Mouse (Mus musculus): ENCODE measurements around the gene Rps6ka2. TPM values are rescaled to one million over a fixed set of nuclear protein-coding genes. Genes with fewer than 3 reads are reported as not detected.

Gene Rps6ka2
- total and polyA plus RNA-seq, 2 experiments from 2014 or later = 13.6 to 37.4 TPM

DNA sequence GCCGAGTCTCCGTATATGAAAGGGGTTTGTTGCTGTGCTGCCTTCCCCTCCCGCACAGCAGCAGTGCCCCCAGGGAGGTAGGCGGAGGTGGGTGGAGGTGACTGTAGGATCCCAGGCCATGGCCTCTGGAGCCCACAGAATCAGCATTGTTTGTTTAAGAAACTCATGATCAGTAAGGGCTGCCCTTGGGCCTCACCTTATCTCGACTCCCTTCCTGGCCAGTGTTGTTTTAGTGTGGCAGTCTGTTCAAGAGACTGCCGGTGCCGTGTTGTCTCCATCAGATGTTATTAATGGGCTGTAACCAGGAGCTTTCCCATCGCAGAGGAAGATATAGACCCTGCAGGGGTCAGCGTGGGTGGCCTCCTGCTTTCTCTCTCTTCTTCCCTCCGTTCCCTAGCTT is 90.4 kb downstream of the Rps6ka2 start:
- Histone ChIP-seq H3K36me3 (replicated peaks; ENCODE audit: control insufficient read depth, insufficient read depth, low read length) (peaks cover under 1% of the 10 kb centered on the region; the same call in 1 of the 2 replicates), H3K4me1 (ENCODE audit: control insufficient read depth, insufficient read depth) (peaks cover 33% of the 10 kb centered on the region), H3K27me3 (ENCODE audit: control insufficient read depth, insufficient read depth, low read length) (no peaks in the 10 kb centered on the region), H3K4me2 (ENCODE audit: low read depth, low read length) (no peak overlapping the region), H3K27ac (ENCODE audit: low read depth) (no peak overlapping the region), H3K9ac (replicated peaks; ENCODE audit: low read depth, low read length) (no peak overlapping the region), H3K9me3 (replicated peaks; ENCODE audit: control insufficient read depth, low read length) (no peaks in the 10 kb centered on the region), H3K4me3 (ENCODE audit: low read depth, low read length) (no peak overlapping the region)
- WGBS = 16% methylated on average over 10 of the region's 10 CpGs
- no peak for DNase-seq (ENCODE audit: low spot score)
- TF ChIP-seq CTCF (IDR thresholded peaks at IDR 0.05; ENCODE audit: low read depth) (no peak), EP300 (IDR thresholded peaks at IDR 0.05; ENCODE audit: low read depth) (no peak)
- ATAC-seq (ENCODE audit: insufficient read depth, low read depth) = peak; percentile 53

DNA sequence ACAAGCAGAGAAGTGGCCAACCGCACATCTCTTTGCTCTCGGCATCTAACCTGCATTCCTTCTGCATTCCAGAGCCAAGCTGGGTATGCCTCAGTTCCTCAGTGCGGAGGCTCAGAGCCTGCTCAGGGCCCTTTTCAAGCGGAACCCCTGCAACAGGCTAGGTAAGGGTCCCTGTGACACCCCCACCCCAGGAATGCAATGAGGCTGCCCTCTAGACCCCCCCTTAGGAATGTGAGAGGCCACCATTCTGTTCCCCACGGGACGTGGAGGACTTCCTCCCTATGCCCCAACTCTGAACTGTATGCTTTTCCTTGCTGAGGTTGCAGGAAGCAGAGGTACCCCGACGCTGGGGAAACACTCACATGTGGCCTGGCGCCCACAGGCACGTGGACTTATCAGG is 92.1 kb downstream of the Rps6ka2 start:
- no peak overlapping the region for H3K4me3 ChIP-seq (ENCODE audit: low read depth, low read length)
- TF ChIP-seq EP300 (IDR thresholded peaks at IDR 0.05; ENCODE audit: low read depth) (no peak), CTCF (IDR thresholded peaks at IDR 0.05; ENCODE audit: low read depth) (no peak)
- no peak for DNase-seq (ENCODE audit: low spot score)
- 25% methylated on average over 10 of the region's 10 CpGs for WGBS
- no peaks in the 10 kb centered on the region for H3K27me3 ChIP-seq (ENCODE audit: control insufficient read depth, insufficient read depth, low read length)
- ATAC-seq (ENCODE audit: insufficient read depth, low read depth) = peak; percentile 50; the same call in 1 of the 2 replicates
- peaks cover 47% of the 10 kb centered on the region for H3K4me1 ChIP-seq (ENCODE audit: control insufficient read depth, insufficient read depth)
- H3K36me3 ChIP-seq (replicated peaks; ENCODE audit: control insufficient read depth, insufficient read depth, low read length) = no peaks in the 10 kb centered on the region
- H3K9me3 ChIP-seq (replicated peaks; ENCODE audit: control insufficient read depth, low read length) = no peaks in the 10 kb centered on the region
- H3K4me2 ChIP-seq (ENCODE audit: low read depth, low read length) = no peak overlapping the region
- no peak overlapping the region for H3K9ac ChIP-seq (replicated peaks; ENCODE audit: low read depth, low read length)
- H3K27ac ChIP-seq (ENCODE audit: low read depth) = peak overlapping the region; percentile 13; the same call in 1 of the 2 replicates

DNA sequence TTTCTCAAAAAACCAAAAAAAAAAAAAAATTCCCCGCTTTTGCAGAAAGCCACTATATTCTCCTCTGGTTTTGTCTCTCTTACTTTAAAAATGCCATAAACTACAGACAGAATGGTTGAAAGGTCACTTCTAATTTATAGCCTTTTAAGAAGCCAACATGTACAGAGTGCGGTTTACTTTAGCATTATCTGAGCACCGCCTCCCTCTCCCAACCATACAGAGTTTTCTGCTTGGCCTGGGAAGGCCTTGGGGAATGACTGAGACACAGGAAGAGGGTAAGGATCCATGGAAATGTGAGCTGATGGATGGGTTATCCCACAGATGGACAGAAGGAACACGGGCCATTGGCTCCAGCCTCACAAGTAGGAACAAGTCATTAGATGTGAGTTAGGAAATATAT is 92.7 kb downstream of the Rps6ka2 start:
- no peak for TF ChIP-seq EP300 (IDR thresholded peaks at IDR 0.05; ENCODE audit: low read depth)
- no peak for TF ChIP-seq CTCF (IDR thresholded peaks at IDR 0.05; ENCODE audit: low read depth)
- H3K27me3 ChIP-seq (ENCODE audit: control insufficient read depth, insufficient read depth, low read length) = no peaks in the 10 kb centered on the region
- no peaks in the 10 kb centered on the region for H3K36me3 ChIP-seq (replicated peaks; ENCODE audit: control insufficient read depth, insufficient read depth, low read length)
- H3K4me2 ChIP-seq (ENCODE audit: low read depth, low read length) = no peak overlapping the region
- no peaks in the 10 kb centered on the region for H3K9me3 ChIP-seq (replicated peaks; ENCODE audit: control insufficient read depth, low read length)
- H3K4me1 ChIP-seq (ENCODE audit: control insufficient read depth, insufficient read depth) = peaks cover 47% of the 10 kb centered on the region
- no peak for ATAC-seq (ENCODE audit: insufficient read depth, low read depth)
- no peak for DNase-seq (ENCODE audit: low spot score)
- no peak overlapping the region for H3K9ac ChIP-seq (replicated peaks; ENCODE audit: low read depth, low read length)
- WGBS = 93% methylated on average over 4 of the region's 4 CpGs
- no peak overlapping the region for H3K27ac ChIP-seq (ENCODE audit: low read depth)
- H3K4me3 ChIP-seq (ENCODE audit: low read depth, low read length) = no peak overlapping the region

DNA sequence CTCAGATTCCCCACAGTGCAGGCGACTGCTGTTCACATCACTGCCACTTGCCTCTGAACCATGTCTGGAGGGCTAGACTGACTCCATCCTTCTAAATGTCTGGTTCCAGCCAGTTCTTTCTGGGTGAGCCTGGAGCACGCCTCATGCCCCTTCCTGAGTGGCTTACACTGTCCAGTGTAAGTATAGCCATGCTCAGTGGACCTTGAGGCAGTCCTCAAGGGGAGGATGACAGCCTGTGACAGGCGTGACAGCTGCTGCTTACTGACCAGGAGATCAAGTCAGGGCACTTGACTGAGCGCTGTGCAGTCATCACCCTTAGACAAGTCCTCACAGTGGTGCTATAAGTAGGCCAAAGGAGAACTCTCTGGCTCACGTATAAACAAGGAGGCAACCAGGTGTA is 94.7 kb downstream of the Rps6ka2 start:
- 70% methylated on average over 5 of the region's 5 CpGs for WGBS
- H3K36me3 ChIP-seq (replicated peaks; ENCODE audit: control insufficient read depth, insufficient read depth, low read length) = no peaks in the 10 kb centered on the region
- no peaks in the 10 kb centered on the region for H3K9me3 ChIP-seq (replicated peaks; ENCODE audit: control insufficient read depth, low read length)
- ATAC-seq (ENCODE audit: insufficient read depth, low read depth) (no peak), DNase-seq (ENCODE audit: low spot score) (no peak)
- no peaks in the 10 kb centered on the region for H3K27me3 ChIP-seq (ENCODE audit: control insufficient read depth, insufficient read depth, low read length)
- peaks cover 59% of the 10 kb centered on the region for H3K4me1 ChIP-seq (ENCODE audit: control insufficient read depth, insufficient read depth)
- TF ChIP-seq EP300 (IDR thresholded peaks at IDR 0.05; ENCODE audit: low read depth) (no peak), CTCF (IDR thresholded peaks at IDR 0.05; ENCODE audit: low read depth) (no peak)
- H3K4me2 ChIP-seq (ENCODE audit: low read depth, low read length) = no peak overlapping the region
- H3K27ac ChIP-seq (ENCODE audit: low read depth) = 0 out of 2 replicates have a peak overlapping the region, but pooled peaks have one; percentile 35
- no peak overlapping the region for H3K9ac ChIP-seq (replicated peaks; ENCODE audit: low read depth, low read length)
- no peak overlapping the region for H3K4me3 ChIP-seq (ENCODE audit: low read depth, low read length)

DNA sequence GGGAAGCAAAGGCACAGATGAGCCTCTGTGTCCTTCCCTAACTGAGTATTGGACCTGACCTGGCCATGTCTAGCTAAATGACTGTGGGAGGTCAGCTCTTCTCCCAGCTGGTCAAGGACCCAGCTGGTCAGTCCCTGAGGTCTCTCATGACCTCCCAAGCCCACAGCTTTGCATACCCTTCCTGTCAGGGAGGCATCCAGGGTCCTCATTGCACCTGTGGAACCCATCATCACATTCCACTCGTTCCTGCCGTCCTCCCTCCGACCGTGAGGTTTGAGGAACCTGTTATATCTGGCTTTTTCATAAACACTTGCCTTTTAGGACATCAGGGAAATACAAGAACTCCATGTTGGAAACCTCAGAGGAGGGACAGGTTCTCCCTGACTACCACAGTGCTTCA is 95.4 kb downstream of the Rps6ka2 start:
- 36% methylated on average over 4 of the region's 4 CpGs for WGBS
- Histone ChIP-seq H3K9me3 (replicated peaks; ENCODE audit: control insufficient read depth, low read length) (no peaks in the 10 kb centered on the region), H3K4me2 (ENCODE audit: low read depth, low read length) (no peak overlapping the region), H3K27me3 (ENCODE audit: control insufficient read depth, insufficient read depth, low read length) (no peaks in the 10 kb centered on the region), H3K4me1 (ENCODE audit: control insufficient read depth, insufficient read depth) (peaks cover 61% of the 10 kb centered on the region), H3K9ac (replicated peaks; ENCODE audit: low read depth, low read length) (no peak overlapping the region), H3K27ac (ENCODE audit: low read depth) (no peak overlapping the region), H3K36me3 (replicated peaks; ENCODE audit: control insufficient read depth, insufficient read depth, low read length) (no peaks in the 10 kb centered on the region), H3K4me3 (ENCODE audit: low read depth, low read length) (no peak overlapping the region)
- TF ChIP-seq EP300 (IDR thresholded peaks at IDR 0.05; ENCODE audit: low read depth) (no peak), CTCF (IDR thresholded peaks at IDR 0.05; ENCODE audit: low read depth) (no peak)
- no peak for DNase-seq (ENCODE audit: low spot score)
- ATAC-seq (ENCODE audit: insufficient read depth, low read depth) = no peak

DNA sequence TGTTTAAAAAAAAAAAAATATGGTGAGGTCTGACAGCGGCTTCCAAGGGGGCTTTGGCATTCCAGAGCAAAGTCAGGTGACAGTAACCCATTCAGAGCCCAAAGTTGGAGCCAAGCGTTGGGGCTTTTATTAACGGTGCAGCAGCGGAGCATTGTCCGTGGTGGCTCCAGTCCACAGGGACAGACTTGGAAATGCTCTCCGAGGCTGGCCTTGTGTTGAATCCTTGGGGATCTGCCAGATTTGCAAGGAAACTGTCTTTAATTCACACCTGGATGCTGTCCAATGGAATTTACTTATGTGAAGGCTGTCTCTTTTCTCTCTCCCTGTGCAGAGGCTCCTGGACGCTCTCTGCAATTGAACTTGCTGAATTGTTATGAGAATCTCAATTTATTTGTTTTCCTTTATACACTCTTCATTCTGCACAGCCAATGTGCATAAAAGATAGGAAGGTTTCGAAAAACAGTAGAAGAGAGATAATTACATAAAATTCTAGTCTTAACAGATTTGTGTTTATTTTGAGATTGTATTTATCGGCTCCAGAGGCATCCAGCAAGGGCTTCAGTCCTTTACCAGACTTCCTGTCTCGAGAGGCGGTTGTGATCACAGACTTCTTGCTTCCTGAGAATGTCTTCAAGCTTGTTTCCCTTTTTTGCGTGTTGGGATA is 95.9 kb downstream of the Rps6ka2 start:
- no peak for ATAC-seq (ENCODE audit: insufficient read depth, low read depth)
- Histone ChIP-seq H3K4me3 (ENCODE audit: low read depth, low read length) (no peak overlapping the region), H3K27me3 (ENCODE audit: control insufficient read depth, insufficient read depth, low read length) (no peaks in the 10 kb centered on the region), H3K4me2 (ENCODE audit: low read depth, low read length) (0 out of 2 replicates have a peak overlapping the region, but pooled peaks have one; percentile 3), H3K9me3 (replicated peaks; ENCODE audit: control insufficient read depth, low read length) (no peaks in the 10 kb centered on the region), H3K9ac (replicated peaks; ENCODE audit: low read depth, low read length) (no peak overlapping the region), H3K27ac (ENCODE audit: low read depth) (peak overlapping the region; percentile 45; the same call in 1 of the 2 replicates), H3K36me3 (replicated peaks; ENCODE audit: control insufficient read depth, insufficient read depth, low read length) (no peaks in the 10 kb centered on the region), H3K4me1 (ENCODE audit: control insufficient read depth, insufficient read depth) (peaks cover 61% of the 10 kb centered on the region)
- TF ChIP-seq EP300 (IDR thresholded peaks at IDR 0.05; ENCODE audit: low read depth) (no peak), CTCF (IDR thresholded peaks at IDR 0.05; ENCODE audit: low read depth) (no peak)
- DNase-seq (ENCODE audit: low spot score) = no peak
- 32% methylated on average over 12 of the region's 12 CpGs for whole genome bisulfite sequencing

Data from heart, postnatal 0 days (tissue).